Mouse (Mus musculus) thymus, adult 2 months (tissue): ENCODE measurements around the gene Ints1. TPM values are rescaled to one million over a fixed set of nuclear protein-coding genes. Genes with fewer than 3 reads are reported as not detected.

Experiments used
- DNase-seq: peaks from one replicate; pipeline ENCODE4 v3.0.0; 2021
- H3K27ac ChIP-seq: fragments of 200-500 bp; 2 replicates; pipeline ENCODE4 v1.5.1; 2012; ENCODE audit warnings: low read length, control low read depth; ENCODE audit not compliant: control insufficient read depth, insufficient read depth
- H3K27me3 ChIP-seq: fragments of 200-500 bp; 2 replicates; pipeline ENCODE4 v1.6.1; 2012; ENCODE audit warnings: mild to moderate bottlenecking, low read length, moderate library complexity, mixed read lengths; ENCODE audit not compliant: control insufficient read depth, insufficient read depth
- H3K36me3 ChIP-seq: fragments of 200-500 bp; 2 replicates; pipeline ENCODE4 v1.6.1; 2012; ENCODE audit warnings: mild to moderate bottlenecking, low read length, moderate library complexity; ENCODE audit not compliant: control insufficient read depth, insufficient read depth
- H3K4me1 ChIP-seq: fragments of 200-500 bp; replicated peaks from 2 replicates; pipeline ENCODE4 v1.6.1; 2012; ENCODE audit warnings: low read length; ENCODE audit not compliant: control insufficient read depth, insufficient read depth
- H3K4me3 ChIP-seq: fragments of 200-500 bp; 2 replicates; pipeline ENCODE4 v1.5.1; 2012; ENCODE audit warnings: mild to moderate bottlenecking, low read length, control low read depth, moderate library complexity; ENCODE audit not compliant: control insufficient read depth, insufficient read depth
- CTCF ChIP-seq: fragments of 200-500 bp; IDR thresholded peaks from 2 replicates; pipeline ENCODE4 v1.5.1; 2012; ENCODE audit warnings: mild to moderate bottlenecking, control low read depth, low read length, moderate library complexity, borderline replicate concordance; ENCODE audit not compliant: control insufficient read depth, poor library complexity, insufficient read depth; ENCODE audit errors: extremely low read depth
- POLR2A ChIP-seq: fragments of 200-500 bp; IDR thresholded peaks from 2 replicates; pipeline ENCODE4 v1.6.1; 2012; ENCODE audit warnings: mild to moderate bottlenecking, low read length, control low read depth, moderate library complexity; ENCODE audit not compliant: control insufficient read depth, poor library complexity, insufficient read depth; ENCODE audit errors: extremely low read depth
- WGBS: fragments of 180-500 bp; shearing (Covaris S2); methylation state at CpG from one replicate; pipeline ENCODE4 v1.1.7; 2018; 5-methylcytosine and 5-hydroxymethylcytosine counted together
- polyA plus RNA-seq: library from polyadenylated mRNA; depleted of rRNA; stranded (reverse); fragments of >200 nt; gene quantifications from 2 replicates; pipeline ENCODE4 v1.2.3, GENCODE M21; 2012; rRNA removed

The Ints1 gene
- polyA plus RNA-seq, 1 experiment: 214 TPM

DNA sequence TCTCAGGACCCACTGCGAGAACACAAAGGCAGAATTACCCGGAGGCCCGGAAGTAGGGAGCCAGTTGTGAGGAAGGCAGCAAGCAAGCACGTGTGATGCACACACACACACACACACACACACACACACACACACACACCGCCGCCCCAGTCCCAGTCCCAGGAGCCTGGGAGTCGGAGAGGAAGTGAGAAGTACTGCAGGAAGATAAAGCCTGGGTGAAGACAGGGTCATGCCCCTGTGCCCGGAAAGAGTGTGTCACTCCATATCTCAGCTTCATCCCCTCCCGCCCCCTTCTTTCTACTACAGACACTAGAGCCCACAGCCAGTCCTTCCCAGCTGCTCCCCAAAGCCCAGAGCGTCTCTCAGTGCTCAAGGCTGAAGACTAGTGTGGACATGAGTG, 73.2 kb downstream of the Ints1 start:
- H3K27ac ChIP-seq: no peak overlapping the region
- no peak for TF ChIP-seq POLR2A
- TF ChIP-seq CTCF: no peak
- H3K4me3 ChIP-seq: no peak overlapping the region
- H3K4me1 ChIP-seq: peaks cover 4% of the 10 kb centered on the region; the same call in 1 of the 2 replicates
- no peak for DNase-seq
- H3K36me3 ChIP-seq: no peaks in the 10 kb centered on the region
- WGBS: 8% methylated on average over 10 of the region's 10 CpGs
- H3K27me3 ChIP-seq: no peaks in the 10 kb centered on the region

Other genes starting within 250 kb of the Ints1 start
- 0.24 and 0.26 TPM in 2 replicates for gene Uncx, start 232.2 kb downstream of the Ints1 start, polyA plus RNA-seq
- gene Micall2, start 39.3 kb downstream of the Ints1 start, polyA plus RNA-seq: 6.3 and 6.7 TPM in 2 replicates
- 43.9 and 44.2 TPM in 2 replicates for gene Mafk, start 15.8 kb upstream of the Ints1 start, polyA plus RNA-seq
- 6.1 and 7.6 TPM in 2 replicates for gene Tmem184a, start 44.2 kb upstream of the Ints1 start, polyA plus RNA-seq
- gene Gm26938, start 50.7 kb upstream of the Ints1 start, polyA plus RNA-seq: not detected in 2 replicates
- gene Psmg3, start 51.2 kb upstream of the Ints1 start, polyA plus RNA-seq: 43.9 and 51.6 TPM in 2 replicates
- gene Elfn1, start 132.3 kb upstream of the Ints1 start, polyA plus RNA-seq: 0.77 and 0.96 TPM in 2 replicates